7 mouse cellular contexts compared by ENCODE assay signal in the genomic region with DNA sequence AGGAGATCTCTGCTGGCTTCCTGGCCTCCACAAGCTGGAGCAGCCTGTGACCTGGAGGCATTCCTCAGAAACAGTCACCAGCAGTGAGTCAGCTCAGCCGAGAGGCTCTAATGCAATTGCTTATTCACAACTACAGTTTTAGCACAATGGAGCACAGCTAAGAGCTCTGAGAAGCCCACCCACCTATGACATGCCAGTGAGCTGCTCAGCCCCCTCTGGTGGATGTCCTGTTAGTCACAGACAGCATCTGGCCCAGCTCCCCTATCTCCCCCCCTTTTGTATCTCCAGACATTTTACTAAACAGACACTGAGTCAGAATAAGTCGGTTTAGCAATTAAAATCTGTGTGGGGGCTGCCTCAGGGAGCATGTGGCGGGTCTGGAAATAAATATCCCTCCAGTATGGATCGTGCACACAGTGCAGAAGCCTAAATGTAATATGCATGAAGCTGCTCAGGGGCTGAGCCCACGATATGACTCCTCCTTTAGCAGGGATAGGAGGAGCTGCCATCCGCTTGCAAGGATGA.
DNase-seq lines count a peak whose midpoint lies in the region; TF ChIP-seq lines count a peak whose summit lies in the region.

No protein-coding gene starts in this region.

- no peak for DNase-seq in ES-E14 (ENCODE audit: low read depth, low spot score)
- peak; percentile 74 for DNase-seq in ZHBTc4 (ENCODE audit: low read depth, low spot score)
- peak; percentile 86 to 88 for DNase-seq in frontal cortex, adult 2 months (ENCODE audit: extremely low spot score in 1 of 2, low spot score in 1 of 2)
- DNase-seq in left cerebral cortex, adult 8-10 months (ENCODE audit: low spot score in 2 of 2), result peak; percentile 45 to 91
- peak; percentile 79 for DNase-seq in retina, embryonic 14.5 days (ENCODE audit: low spot score)
- no peak for DNase-seq in thymus, postnatal 36 days
- DNase-seq in cerebellum, adult 18-20 months, result no peak

- H3K9ac ChIP-seq in ES-E14 (ENCODE audit: insufficient read depth, low read depth, low read length, poor library complexity, severe bottlenecking), result 0 out of 2 replicates have a peak overlapping the region, but pooled peaks have one; percentile 19

- peaks cover 3 to 8% of the 10 kb centered on the region in 2 experiments; a peak in 3 of 4 replicates for H3K4me1 ChIP-seq in ES-E14 (ENCODE audit: control insufficient read depth in 2 of 2, insufficient read depth in 2 of 2, low read length in 2 of 2, poor library complexity in 1 of 2)

- H3K36me3 ChIP-seq in ES-E14 (ENCODE audit: control insufficient read depth, insufficient read depth, low read length, poor library complexity, severe bottlenecking), result no peaks in the 10 kb centered on the region

- in situ Hi-C loops in ES-E14 (cut with MboI; ENCODE audit: low sequenced_read_pairs in 2 of 2, unreplicated experiment in 2 of 2), result loop anchor here (10.0 kb wide), 2 partner anchors 200 to 230 kb away; no protein-coding TSS in a partner anchor

- H3K9me3 ChIP-seq in ES-E14 (ENCODE audit: control insufficient read depth, insufficient read depth, low read depth, low read length), result no peaks in the 10 kb centered on the region

- H3K27ac ChIP-seq in ES-E14 (ENCODE audit: insufficient read depth, low read depth, low read length, poor library complexity, severe bottlenecking), result peak overlapping the region; percentile 27; the same call in 1 of the 2 replicates

- H3K4me3 ChIP-seq in ES-E14 (ENCODE audit: insufficient read depth in 1 of 2, low read depth in 1 of 2, low read length in 2 of 2, poor library complexity in 1 of 2, severe bottlenecking in 1 of 2), result peak overlapping the region in 1 of 2 experiments; percentile 27; a peak in 2 of 4 replicates

TF ChIP-seq in ES-E14, 5 proteins besides CTCF, POLR2A, EP300 and RAD21:
- TF ChIP-seq CHD2 (IDR thresholded peaks at IDR 0.05; ENCODE audit: low read depth, low read length) (no peak), MAFK (IDR thresholded peaks at IDR 0.05; ENCODE audit: insufficient read depth, low read depth, low read length) (no peak), ZNF384 (IDR thresholded peaks at IDR 0.05; ENCODE audit: low read depth, low read length) (no peak), ZC3H11A (IDR thresholded peaks at IDR 0.05; ENCODE audit: borderline replicate concordance, low read depth, low read length) (no peak), HCFC1 (IDR thresholded peaks at IDR 0.05; ENCODE audit: borderline replicate concordance, insufficient read depth, low read length) (no peak)

Comparison
In these comparisons a context has a peak if more than half of its experiments do, and no peak if none do; other contexts are left out.
1. DNase-seq: peak in ZHBTc4 (single experiment), frontal cortex, adult 2 months (2 of 2), left cerebral cortex, adult 8-10 months (2 of 2) and retina, embryonic 14.5 days (single experiment); none in ES-E14 (single experiment), thymus, postnatal 36 days (0 of 2) and cerebellum, adult 18-20 months (0 of 2).